Mouse (Mus musculus) ES-Bruce4 (cell line): ENCODE measurements around the gene Ifitm1.

Experiments
- CTCF ChIP-seq: IDR thresholded peaks from one replicate; pipeline ENCODE4 v1.8.1; 2011; ENCODE audit warnings: low read depth, low read length
- EP300 ChIP-seq: IDR thresholded peaks from 2 replicates; pipeline ENCODE4 v1.6.1; 2011; ENCODE audit warnings: low read depth, low read length; ENCODE audit not compliant: insufficient read depth
- POLR2A ChIP-seq: IDR thresholded peaks from one replicate; pipeline ENCODE4 v1.8.1; 2011; ENCODE audit warnings: low read length; ENCODE audit not compliant: insufficient read depth

DNA sequence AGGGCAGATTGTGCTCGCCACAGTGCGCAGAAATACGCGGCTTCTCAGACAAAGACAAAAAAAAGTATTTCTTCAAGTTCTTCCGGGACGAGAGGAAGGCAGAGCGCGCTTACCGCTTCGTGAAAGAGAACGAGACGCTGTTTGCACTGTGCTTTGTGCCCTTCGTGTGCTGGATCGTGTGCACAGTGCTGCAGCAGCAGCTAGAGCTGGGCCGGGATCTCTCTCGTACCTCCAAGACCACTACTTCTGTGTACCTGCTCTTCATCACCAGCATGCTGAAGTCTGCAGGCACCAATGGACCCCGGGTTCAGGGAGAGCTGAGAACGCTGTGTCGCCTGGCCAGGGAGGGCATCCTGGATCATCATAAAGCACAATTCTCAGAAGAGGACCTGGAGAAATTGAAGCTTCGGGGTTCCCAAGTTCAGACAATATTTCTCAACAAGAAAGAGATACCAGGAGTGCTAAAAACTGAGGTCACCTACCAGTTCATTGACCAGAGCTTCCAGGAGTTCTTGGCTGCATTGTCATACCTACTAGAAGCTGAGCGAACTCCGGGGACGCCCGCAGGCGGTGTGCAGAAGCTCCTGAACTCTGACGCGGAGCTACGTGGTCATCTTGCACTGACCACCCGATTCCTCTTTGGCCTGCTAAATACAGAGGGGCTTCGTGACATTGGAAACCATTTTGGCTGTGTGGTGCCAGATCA is 43.8 kb upstream of the Ifitm1 start:
- TF ChIP-seq CTCF (no peak), POLR2A (no peak), EP300 (no peak)
